Mouse (Mus musculus) left cerebral cortex, adult 9 months (tissue): ENCODE measurements at regions not wholly inside any gene's neighbourhood (a gene's known extent, or its start where the extent isn't known, plus 50 kb on each side); places are given as distances from the start of the nearest gene placed in this dataset.

Experiments used
- DNase-seq, 2 experiments: peaks; one replicate each; pipeline ENCODE4 v3.0.0; 2022; ENCODE audit warnings: low spot score in 2 of 2

DNA sequence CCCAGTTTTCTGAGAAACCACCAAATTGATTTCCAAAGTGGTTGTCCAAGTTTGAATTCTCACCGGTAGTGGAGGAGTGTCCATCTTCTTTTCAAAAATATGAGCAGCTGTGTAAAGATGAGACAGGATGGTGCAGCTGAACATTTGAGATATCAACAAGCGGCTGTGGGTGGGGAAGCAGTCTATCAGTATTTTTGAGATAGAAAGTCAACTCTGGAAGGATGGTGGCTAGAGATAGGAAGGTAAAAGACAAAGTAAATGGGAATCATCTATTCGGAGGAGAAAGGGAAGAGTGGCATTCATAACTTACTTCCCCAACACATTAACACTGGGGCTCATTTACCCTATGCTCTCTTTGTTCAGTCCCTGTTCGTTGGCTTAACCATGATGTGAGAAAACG lies 146.9 kb upstream of the Gmnc start:
- no peak for DNase-seq

DNA sequence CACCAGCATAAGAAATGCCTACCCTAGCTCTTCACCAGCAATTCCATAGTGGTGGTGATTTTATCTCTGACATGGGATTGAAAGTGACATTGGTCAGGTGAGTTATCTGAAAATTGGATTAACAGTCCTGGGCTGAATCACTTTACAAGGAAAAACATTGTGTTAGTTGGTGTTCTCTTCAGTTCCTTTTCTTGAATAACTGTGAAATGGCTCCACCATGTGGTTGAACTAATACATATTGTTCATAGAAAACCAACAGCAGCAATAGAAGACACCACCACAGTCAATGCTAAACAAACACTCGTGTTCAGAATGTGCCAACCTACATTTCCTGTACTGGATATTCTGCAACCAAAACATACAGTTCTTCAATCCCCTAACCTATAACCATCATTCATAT lies 147.5 kb upstream of the Gmnc start:
- peak in 1 of 2 experiments; percentile 37 for DNase-seq

GRCm38 (mm10) chr16:27140037-27140436 lies 148.6 kb upstream of the Gmnc start:
- peak in 1 of 2 experiments; percentile 77 for DNase-seq

GRCm38 (mm10) chr16:27155805-27156204 lies 151.5 kb upstream of the Ostn start:
- DNase-seq = peak in 1 of 2 experiments; percentile 26

GRCm38 (mm10) chr16:27195650-27196049 lies 111.6 kb upstream of the Ostn start:
- DNase-seq = no peak
